Mouse (Mus musculus) left cerebral cortex, postnatal 14 days (tissue): ENCODE results near the gene Gm266. TPM values are rescaled to one million over a fixed set of nuclear protein-coding genes. Genes with fewer than 3 reads are reported as not detected.

Source experiments
- DNase-seq, 2 experiments: peaks; one replicate each; pipeline ENCODE4 v3.0.0; 2021 to 2022; ENCODE audit warnings: low spot score in 2 of 2, mixed read lengths in 1 of 2
- intact Hi-C: fragments of 180-260 bp; cut with DNase I; formaldehyde crosslinking; loops from one replicate; pipeline ENCODE4 v1.15.1; 2025
- total RNA-seq, 2 experiments: library from RNA; stranded (reverse); gene quantifications; 2 replicates each; pipeline ENCODE4 v1.2.3; 2021

The Gm266 gene
- total RNA-seq, 2 experiments from 2014 or later: 4.0 to 6.6 TPM

DNA sequence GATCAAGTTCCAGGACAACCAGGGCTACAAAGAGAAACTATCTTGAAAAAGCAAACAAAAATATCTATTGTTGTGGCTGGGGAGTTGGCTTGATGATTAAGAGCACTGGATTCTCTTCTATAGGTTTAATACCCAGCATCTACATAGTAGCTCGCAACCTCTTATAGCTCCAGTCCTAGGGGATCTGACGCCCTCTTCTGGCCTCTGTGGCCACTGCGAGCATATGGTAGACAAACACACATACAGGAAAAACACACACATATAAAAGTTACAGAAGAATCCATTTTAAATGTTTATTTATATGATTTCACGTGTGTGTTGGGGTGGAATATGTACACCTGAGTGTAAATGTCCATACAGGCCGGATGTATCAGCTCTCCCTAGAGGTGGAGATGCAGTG is 21.4 kb upstream of the Gm266 start:
- DNase-seq: no peak
- intact Hi-C loops: no loop called here

DNA sequence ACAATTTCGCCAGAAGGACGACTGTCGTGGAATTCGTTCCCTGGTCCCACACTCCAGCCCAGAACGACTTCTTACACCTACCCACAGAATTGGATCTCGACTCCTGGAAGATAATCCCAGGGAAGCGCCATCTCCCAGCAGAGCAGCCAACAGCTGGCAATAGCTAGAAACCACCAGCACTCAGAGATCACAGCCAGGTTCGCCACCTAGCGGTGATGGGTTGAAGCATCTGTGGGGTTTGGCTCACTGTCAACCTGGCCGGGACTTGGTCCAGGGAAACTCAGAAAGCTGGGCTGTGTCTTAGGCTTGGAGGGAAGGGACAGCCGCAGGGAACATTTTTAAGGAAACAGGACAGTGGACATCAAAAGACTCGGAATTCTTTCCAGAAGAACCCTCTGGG is 19.3 kb upstream of the Gm266 start:
- intact Hi-C loops: loop anchor here (5.0 kb wide), 1 partner anchor 78 kb away; no protein-coding TSS in a partner anchor
- peak; percentile 96 for DNase-seq

- DNase-seq: no peak
- intact Hi-C loops: loop anchor here (5.0 kb wide), 1 partner anchor 76 kb away; no protein-coding TSS in a partner anchor
Observed at GRCm38 (mm10) chr12:111503571-111503970, 17.9 kb upstream of the Gm266 start.

DNA sequence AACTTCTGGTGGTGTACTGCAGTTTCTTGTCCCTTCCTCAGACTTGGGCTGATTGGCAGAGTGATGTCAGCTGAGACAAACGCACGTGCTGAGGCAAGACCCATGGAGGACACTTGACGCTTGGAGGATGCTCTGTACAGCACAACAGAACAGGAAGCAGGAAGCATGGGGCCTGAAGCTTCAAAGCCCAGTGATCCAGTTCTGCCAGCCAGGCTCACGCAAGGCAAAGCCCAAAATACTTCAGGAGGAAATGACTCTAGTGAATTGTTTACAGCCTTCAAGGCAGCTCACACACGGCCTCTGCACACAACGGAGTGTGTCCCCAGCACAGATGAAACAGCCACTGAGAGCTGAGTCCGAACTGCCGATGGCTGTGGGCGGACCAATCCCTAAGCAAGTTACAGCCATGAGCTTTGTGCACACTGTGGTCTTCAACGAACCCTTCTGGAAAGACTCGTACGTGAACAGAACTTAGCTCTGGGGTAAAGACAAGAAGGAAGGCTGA is 17.5 kb upstream of the Gm266 start:
- no peak for DNase-seq
- intact Hi-C loops: loop anchor here (5.0 kb wide), 1 partner anchor 76 kb away; no protein-coding TSS in a partner anchor

DNA sequence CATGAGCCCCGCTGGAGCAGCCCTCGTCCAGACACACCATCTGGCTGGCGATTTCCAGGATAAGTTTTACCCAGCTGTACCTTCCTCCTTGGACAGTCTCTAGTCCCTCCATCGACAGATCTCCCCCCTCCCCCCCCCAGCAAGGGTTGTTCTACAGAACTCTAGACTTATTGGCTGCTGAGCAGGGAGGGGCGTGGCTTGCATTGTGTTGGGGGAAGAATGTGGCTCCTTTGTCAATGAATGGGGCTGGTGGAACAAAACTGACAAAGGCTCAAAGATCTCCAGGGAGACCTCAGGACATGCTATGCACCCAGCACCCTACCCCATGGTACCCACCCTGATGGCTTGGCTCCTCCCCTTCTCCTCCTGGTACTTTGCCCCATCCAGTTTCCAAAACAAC is 15.1 kb upstream of the Gm266 start:
- intact Hi-C loops: loop anchor here (5.0 kb wide), 1 partner anchor 73 kb away; no protein-coding TSS in a partner anchor
- no peak for DNase-seq

GRCm38 (mm10) chr12:111499617-111500016 is 14.0 kb upstream of the Gm266 start:
- DNase-seq: no peak
- intact Hi-C loops: loop anchor here (5.0 kb wide), 1 partner anchor 72 kb away; no protein-coding TSS in a partner anchor

DNA sequence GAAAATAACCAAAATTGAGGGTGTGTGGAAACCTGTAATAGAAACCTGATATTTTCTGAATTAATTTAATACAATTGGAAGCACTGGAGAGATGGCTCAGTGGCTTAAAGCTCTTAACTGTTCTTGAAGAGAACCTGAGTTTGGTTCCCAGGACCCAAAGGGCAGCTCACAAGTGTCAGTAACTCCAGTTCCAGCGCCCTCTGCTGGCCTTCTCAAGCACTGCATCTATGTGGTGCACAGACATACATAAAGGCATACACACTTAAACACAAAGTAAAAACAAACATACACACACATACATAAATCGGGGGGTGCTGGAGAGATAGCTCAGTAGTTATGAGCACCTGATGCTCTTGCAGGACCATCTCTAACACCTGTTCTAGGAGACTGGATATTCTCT is 11.5 kb upstream of the Gm266 start:
- intact Hi-C loops: no loop called here
- DNase-seq: no peak

GRCm38 (mm10) chr12:111494931-111495330 is 9.3 kb upstream of the Gm266 start:
- intact Hi-C loops: no loop called here
- no peak for DNase-seq

DNA sequence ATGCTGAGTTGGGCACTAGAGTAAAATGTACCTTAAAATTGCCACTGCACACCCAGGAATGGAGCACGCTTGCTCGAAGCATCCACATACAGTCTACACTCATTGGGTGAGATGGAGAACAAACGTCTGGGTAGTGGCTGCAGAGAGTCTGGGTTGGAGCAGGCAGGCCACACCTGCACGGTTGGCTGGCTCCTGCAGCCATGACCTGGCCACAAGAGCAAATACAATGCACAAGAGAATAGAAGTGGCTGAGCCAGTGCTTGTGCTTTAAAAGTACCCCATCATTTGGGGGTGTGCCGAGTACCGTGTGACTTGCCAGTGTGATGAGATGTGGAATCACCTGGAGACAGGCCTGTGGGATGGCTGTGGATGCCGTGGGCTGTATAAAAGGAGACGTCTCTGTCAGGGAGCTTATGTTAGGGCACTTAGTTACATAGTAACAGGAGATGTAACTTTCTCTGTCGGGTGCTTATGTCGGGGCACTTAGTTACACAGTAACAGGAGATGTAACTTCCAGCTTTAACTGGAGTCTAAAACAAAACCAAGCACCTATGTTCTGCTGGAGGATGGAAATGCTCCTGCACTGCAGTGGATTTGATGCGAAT is 3.7 kb upstream of the Gm266 start:
- intact Hi-C loops: no loop called here

GRCm38 (mm10) chr12:111486455-111486854 is 832 bp upstream of the Gm266 start:
- intact Hi-C loops: no loop called here
- no peak for DNase-seq

More for the DNA sequence above, 3.7 kb upstream of the Gm266 start:
- DNase-seq: no peak

- intact Hi-C loops: no loop called here
Observed at GRCm38 (mm10) chr12:111485046-111485651, 474 bp downstream of the Gm266 start.

DNA sequence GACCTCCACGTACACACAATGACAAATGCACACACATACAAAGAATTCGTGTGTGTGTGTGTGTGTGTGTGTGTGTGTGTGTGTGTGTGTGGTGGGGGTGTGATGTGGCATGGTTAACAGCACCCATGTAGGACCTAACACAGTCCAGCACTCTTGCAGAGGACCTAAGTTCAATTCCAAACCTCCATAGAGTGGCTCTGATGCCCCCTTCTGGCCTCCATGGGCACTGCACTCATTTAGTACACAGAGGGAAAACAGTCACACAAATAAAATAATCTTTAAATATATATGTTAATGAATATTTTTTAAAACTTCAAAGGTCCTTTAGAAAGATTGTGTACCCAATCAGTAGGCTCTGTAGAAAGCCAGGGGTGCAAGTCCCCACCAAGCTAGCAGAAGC is 5.7 kb downstream of the Gm266 start:
- DNase-seq: peak; percentile 37
- intact Hi-C loops: no loop called here

More at GRCm38 (mm10) chr12:111485046-111485651, 474 bp downstream of the Gm266 start:
- DNase-seq: no peak

DNA sequence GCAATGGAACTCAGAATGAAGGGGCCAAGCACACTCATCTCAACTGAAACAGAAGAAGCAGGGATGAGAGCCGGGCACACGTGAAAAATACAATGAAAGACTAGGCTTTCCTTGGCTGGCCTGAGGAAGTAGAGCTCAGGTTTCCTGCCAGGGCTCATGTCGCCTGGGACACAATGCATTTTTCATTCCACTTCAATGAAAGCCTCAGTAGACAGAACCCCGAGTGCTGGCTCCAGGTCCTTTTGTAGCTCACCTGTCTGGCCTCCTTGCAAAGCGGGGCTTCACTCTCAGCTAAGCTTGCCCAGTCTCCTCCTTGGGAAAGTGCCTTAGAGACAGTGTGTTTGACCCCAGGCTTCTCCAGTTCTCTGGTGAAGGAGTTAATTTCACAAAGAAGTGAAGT is 6.7 kb downstream of the Gm266 start:
- intact Hi-C loops: no loop called here
- no peak for DNase-seq

- peak; percentile 44 to 46 for DNase-seq
- intact Hi-C loops: no loop called here
Observed at GRCm38 (mm10) chr12:111474893-111475643, 10.6 kb downstream of the Gm266 start.

DNA sequence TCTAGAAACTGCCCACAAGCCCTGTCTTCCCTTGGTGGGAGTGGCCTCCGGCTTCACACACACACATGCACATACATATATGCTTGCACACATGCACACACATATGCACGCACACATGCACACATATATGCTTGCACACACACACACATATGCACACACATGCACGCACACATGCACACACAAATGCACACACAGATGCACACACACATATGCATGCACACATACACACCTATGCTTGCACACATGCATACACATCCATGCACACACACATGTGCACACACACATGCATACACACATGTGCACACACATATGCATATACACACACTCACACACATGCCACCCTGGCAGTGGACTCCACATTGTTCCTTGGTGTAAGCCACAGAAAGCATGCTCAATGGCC is 11.2 kb downstream of the Gm266 start:
- DNase-seq: no peak
- intact Hi-C loops: no loop called here

DNA sequence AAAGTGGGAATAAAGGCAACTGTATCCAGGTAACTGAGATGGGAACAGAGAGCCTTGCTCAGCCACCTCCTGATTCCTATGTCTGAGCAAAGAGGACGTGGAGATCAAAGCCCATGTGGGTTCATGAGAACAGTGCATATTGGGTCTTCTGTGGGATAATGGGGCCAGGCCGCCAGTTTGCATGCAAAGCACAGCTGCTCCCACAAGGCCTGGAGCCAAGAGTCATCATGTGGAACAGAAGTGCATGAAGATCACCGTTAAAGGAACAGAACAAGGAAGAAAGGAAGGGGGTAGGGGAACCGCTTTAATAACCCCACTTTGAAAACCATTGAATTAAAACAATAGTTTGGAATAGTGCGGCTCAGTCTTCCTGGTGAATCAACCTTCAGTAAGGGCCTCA is 12.7 kb downstream of the Gm266 start:
- DNase-seq: no peak
- intact Hi-C loops: no loop called here

DNA sequence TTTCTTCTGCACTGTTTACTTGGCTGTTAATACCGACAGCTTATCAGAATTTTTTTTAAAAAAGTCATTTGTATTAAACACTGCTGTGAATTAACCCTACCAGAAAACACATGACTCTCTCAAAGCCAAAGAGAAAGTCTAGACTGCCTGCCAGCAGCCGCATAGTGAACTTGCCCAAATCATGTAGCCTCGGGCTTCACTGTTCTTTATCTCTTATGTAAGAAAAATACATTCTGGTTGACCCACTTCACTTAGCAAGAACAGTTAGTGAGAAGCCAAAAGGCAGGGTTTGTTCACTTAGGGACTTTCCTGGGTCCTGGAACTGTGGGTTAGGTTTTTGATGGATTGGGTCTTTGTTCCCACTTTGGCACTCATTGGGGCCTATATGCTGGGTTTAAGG is 13.9 kb downstream of the Gm266 start:
- intact Hi-C loops: no loop called here
- no peak for DNase-seq

DNA sequence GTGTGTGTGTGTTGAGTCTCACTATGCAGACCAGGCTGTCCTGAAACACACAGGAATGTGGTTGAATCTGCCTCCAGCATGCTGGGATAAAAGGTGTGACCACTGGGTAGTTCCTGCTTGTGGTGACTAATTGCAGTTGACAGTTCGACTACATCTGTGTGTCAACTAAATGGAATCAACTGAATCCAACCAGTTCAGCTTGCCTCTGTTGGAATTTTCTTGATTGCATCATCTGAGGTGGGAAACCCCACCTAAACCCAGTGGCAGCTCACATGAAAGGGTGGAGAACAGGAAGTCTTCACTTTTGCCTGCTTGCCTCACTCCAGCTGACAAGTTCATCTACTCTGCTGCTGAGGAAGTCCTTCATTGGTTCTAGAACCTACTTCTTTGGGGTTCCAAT is 14.5 kb downstream of the Gm266 start:
- DNase-seq: no peak
- intact Hi-C loops: no loop called here

- intact Hi-C loops: no loop called here
Observed at GRCm38 (mm10) chr12:111469507-111469906, 16.1 kb downstream of the Gm266 start.

GRCm38 (mm10) chr12:111468206-111468605 is 17.4 kb downstream of the Gm266 start:
- no peak for DNase-seq
- intact Hi-C loops: no loop called here

More at GRCm38 (mm10) chr12:111469507-111469906, 16.1 kb downstream of the Gm266 start:
- peak; percentile 55 to 74 for DNase-seq
